Mouse (Mus musculus): ENCODE results near the gene Mrpl52. TPM values are rescaled to one million over a fixed set of nuclear protein-coding genes. Genes with fewer than 3 reads are reported as not detected.

Mrpl52 gene
- total and polyA plus RNA-seq, 3 experiments, result 469 to 473 TPM; not detected in 1

GRCm38 (mm10) chr14:54412000-54412576 lies 14.6 kb upstream of the Mrpl52 start:
- Histone ChIP-seq H3K9me3 (replicated peaks; ENCODE audit: insufficient read depth, low read length) (no peaks in the 10 kb centered on the region), H3K36me3 (ENCODE audit: control insufficient read depth in 1 of 2, insufficient read depth in 2 of 2, low read length in 2 of 2) (peaks cover 4 to 13% of the 10 kb centered on the region in 2 experiments), H3K9ac (ENCODE audit: control insufficient read depth, low read depth, low read length, poor library complexity, severe bottlenecking) (no peak overlapping the region), H3K27ac (ENCODE audit: control insufficient read depth, low read depth, low read length) (no peak overlapping the region), H3K4me3 (ENCODE audit: control insufficient read depth in 1 of 2, insufficient read depth in 1 of 2, low read depth in 2 of 2, low read length in 2 of 2) (no peak overlapping the region), H3K27me3 (ENCODE audit: control insufficient read depth in 1 of 2, insufficient read depth in 2 of 2, low read length in 2 of 2) (no peaks in the 10 kb centered on the region), H3K79me2 (ENCODE audit: control insufficient read depth, insufficient read depth, low read length, poor library complexity) (peaks cover 6% of the 10 kb centered on the region), H3K4me1 (ENCODE audit: control insufficient read depth in 1 of 2, insufficient read depth in 2 of 2, low read length in 2 of 2) (peaks cover 3 to 18% of the 10 kb centered on the region in 2 experiments)
- DNase-seq (ENCODE audit: low read depth, low spot score), result no peak
- no peak for TF ChIP-seq JUND (IDR thresholded peaks at IDR 0.05; ENCODE audit: low read depth, low read length)
- TF ChIP-seq USF1 (IDR thresholded peaks at IDR 0.05; ENCODE audit: low read depth, low read length), result no peak
- TF ChIP-seq GATA1 (IDR thresholded peaks at IDR 0.05; ENCODE audit: low read depth, low read length), result no peak
- TF ChIP-seq CHD2 (IDR thresholded peaks at IDR 0.05; ENCODE audit: low read length), result no peak
- no peak for TF ChIP-seq HCFC1 (IDR thresholded peaks at IDR 0.05; ENCODE audit: low read depth, low read length)
- TF ChIP-seq EP300 (IDR thresholded peaks at IDR 0.05; ENCODE audit: low read depth in 1 of 2, low read length in 2 of 2), result no peak
- no peak for TF ChIP-seq USF2 (IDR thresholded peaks at IDR 0.05; ENCODE audit: borderline replicate concordance in 1 of 2, insufficient read depth in 1 of 2, low read depth in 1 of 2, low read length in 2 of 2)
- TF ChIP-seq SMC3 (IDR thresholded peaks at IDR 0.05; ENCODE audit: low read depth, low read length), result no peak

- TF ChIP-seq CTCF (IDR thresholded peaks at IDR 0.05 in 2 of 3, conservative IDR thresholded peaks at IDR 0.05 in 1 of 3; ENCODE audit: control insufficient read depth in 1 of 3, insufficient read depth in 1 of 3, low read depth in 2 of 3, low read length in 3 of 3, poor library complexity in 1 of 3, severe bottlenecking in 1 of 3), result peak; percentile 59 to 89 (median 78)
- no peak for TF ChIP-seq ZKSCAN1 (IDR thresholded peaks at IDR 0.05; ENCODE audit: low read depth, low read length)
- no peak for TF ChIP-seq GATA1 (IDR thresholded peaks at IDR 0.05; ENCODE audit: low read depth, low read length)
- no peak for TF ChIP-seq KAT2A (conservative IDR thresholded peaks at IDR 0.05; ENCODE audit: low read depth, low read length)
- peak; percentile 42; the same call in 1 of the 2 replicates for TF ChIP-seq ZC3H11A (IDR thresholded peaks at IDR 0.05; ENCODE audit: low read depth, low read length)
- no peak for TF ChIP-seq POLR2AphosphoS5 (IDR thresholded peaks at IDR 0.05; ENCODE audit: borderline replicate concordance, low read depth, low read length)
- no peak for TF ChIP-seq GABPA (IDR thresholded peaks at IDR 0.05; ENCODE audit: low read depth, low read length)
- no peak for TF ChIP-seq CHD1 (IDR thresholded peaks at IDR 0.05; ENCODE audit: low read depth, low read length)
- TF ChIP-seq USF1 (IDR thresholded peaks at IDR 0.05; ENCODE audit: low read depth, low read length), result no peak
- peak; percentile 75 for TF ChIP-seq RAD21 (IDR thresholded peaks at IDR 0.05; ENCODE audit: low read depth, low read length)
- no peak for TF ChIP-seq ZMIZ1 (IDR thresholded peaks at IDR 0.05; ENCODE audit: low read depth, low read length)
- no peak for TF ChIP-seq E2F4 (IDR thresholded peaks at IDR 0.05; ENCODE audit: borderline replicate concordance, low read depth, low read length)
- no peak for TF ChIP-seq TBP (IDR thresholded peaks at IDR 0.05; ENCODE audit: low read depth, low read length)
- no peak for TF ChIP-seq POLR2AphosphoS2 (IDR thresholded peaks at IDR 0.05; ENCODE audit: low read length)
- TF ChIP-seq SIN3A (IDR thresholded peaks at IDR 0.05; ENCODE audit: low read length), result 0 out of 2 replicates have a peak, but pooled peaks have one; percentile 20
- TF ChIP-seq HCFC1 (IDR thresholded peaks at IDR 0.05; ENCODE audit: low read depth, low read length), result no peak
- peak; percentile 75 for TF ChIP-seq SMC3 (IDR thresholded peaks at IDR 0.05; ENCODE audit: low read depth, low read length)
- Histone ChIP-seq H3K27me3 (ENCODE audit: control insufficient read depth in 1 of 2, insufficient read depth in 2 of 2, low read length in 2 of 2) (no peaks in the 10 kb centered on the region), H3K4me3 (ENCODE audit: control insufficient read depth in 1 of 2, insufficient read depth in 1 of 2, low read depth in 2 of 2, low read length in 2 of 2) (no peak overlapping the region), H3K9me3 (replicated peaks; ENCODE audit: insufficient read depth, low read length) (no peaks in the 10 kb centered on the region), H3K36me3 (ENCODE audit: control insufficient read depth in 1 of 2, insufficient read depth in 2 of 2, low read length in 2 of 2) (peaks cover 2 to 13% of the 10 kb centered on the region in 2 experiments), H3K79me2 (ENCODE audit: control insufficient read depth, insufficient read depth, low read length, poor library complexity) (peaks cover 12% of the 10 kb centered on the region), H3K27ac (ENCODE audit: control insufficient read depth, low read depth, low read length) (no peak overlapping the region), H3K9ac (ENCODE audit: control insufficient read depth, low read depth, low read length, poor library complexity, severe bottlenecking) (no peak overlapping the region), H3K4me1 (ENCODE audit: control insufficient read depth in 1 of 2, insufficient read depth in 2 of 2, low read length in 2 of 2) (peaks cover 3 to 18% of the 10 kb centered on the region in 2 experiments)
- DNase-seq (ENCODE audit: low read depth, low spot score), result peak; percentile 64
Measured at GRCm38 (mm10) chr14:54412629-54413170, 14.0 kb upstream of the Mrpl52 start.

Data from MEL (cell line).